Mouse (Mus musculus) erythroblast, embryonic 14.5 days (primary cell): ENCODE measurements at regions not wholly inside any gene's neighbourhood (a gene's known extent, or its start where the extent isn't known, plus 50 kb on each side); places are given as distances from the start of the nearest gene placed in this dataset.

Source experiments
- GATA1 ChIP-seq: IDR thresholded peaks from 2 replicates; pipeline ENCODE4 v1.6.1; 2012; ENCODE audit warnings: low read length, inconsistent platforms, mixed read lengths
- TAL1 ChIP-seq: IDR thresholded peaks from 3 replicates; pipeline ENCODE4 v1.6.1; 2012; ENCODE audit warnings: low read length, inconsistent platforms, mixed read lengths

- TF ChIP-seq TAL1 (no peak), GATA1 (no peak)
These were observed 280.0 kb upstream of the Npvf start for GRCm38 (mm10) chr6:50934245-50934644.
